Mouse (Mus musculus) forebrain, embryonic 14.5 days (tissue): ENCODE data around the gene Tectb. TPM values are rescaled to one million over a fixed set of nuclear protein-coding genes. Genes with fewer than 3 reads are reported as not detected.

Experiments used
- ATAC-seq: fragments of 200-750 bp; cut with Nextera tagmentation; 2 replicates; pipeline ENCODE4 v1.8.0; 2017; ENCODE audit warnings: mild to moderate bottlenecking, moderate library complexity
- DNase-seq: peaks from one replicate; pipeline ENCODE4 v3.0.0-alpha.2; 2015; ENCODE audit warnings: low spot score
- H3K27ac ChIP-seq: fragments of 300-500 bp; sonication (generic); 2 replicates; pipeline ENCODE4 v1.5.1; 2014; ENCODE audit warnings: low read depth, mild to moderate bottlenecking, control low read depth, low read length, moderate library complexity
- H3K27me3 ChIP-seq: fragments of 300-500 bp; sonication (generic); replicated peaks from 2 replicates; pipeline ENCODE4 v1.6.1; 2014; ENCODE audit warnings: low read length, control low read depth, mixed read lengths; ENCODE audit not compliant: control insufficient read depth, insufficient read depth
- H3K36me3 ChIP-seq: fragments of 300-500 bp; sonication (generic); 2 replicates; pipeline ENCODE4 v1.6.1; 2014; ENCODE audit warnings: low read length, control low read depth; ENCODE audit not compliant: control insufficient read depth, insufficient read depth
- H3K4me1 ChIP-seq: fragments of 300-500 bp; sonication (generic); 2 replicates; pipeline ENCODE4 v1.6.1; 2014; ENCODE audit warnings: antibody characterized with exemption, low read length, control low read depth; ENCODE audit not compliant: control insufficient read depth, insufficient read depth
- H3K4me2 ChIP-seq: fragments of 300-500 bp; sonication (generic); 2 replicates; pipeline ENCODE4 v1.6.1; 2014; ENCODE audit warnings: mild to moderate bottlenecking, control low read depth, low read length
- H3K4me3 ChIP-seq: fragments of 300-500 bp; sonication (generic); 2 replicates; pipeline ENCODE4 v1.5.1; 2014; ENCODE audit warnings: low read depth, low read length, control low read depth
- H3K9ac ChIP-seq: fragments of 300-500 bp; sonication (generic); 2 replicates; pipeline ENCODE4 v1.6.1; 2014; ENCODE audit warnings: mild to moderate bottlenecking, low read length, control low read depth, moderate library complexity
- H3K9me3 ChIP-seq: fragments of 300-500 bp; sonication (generic); replicated peaks from 2 replicates; pipeline ENCODE4 v1.6.1; 2016; ENCODE audit warnings: low read length, control low read depth, mixed read lengths; ENCODE audit not compliant: control insufficient read depth
- WGBS: fragments of 180-500 bp; shearing (Covaris S2); extraction: QIAGEN DNeasy Blood & Tissue Kit; methylation state at CpG from one replicate; pipeline ENCODE4 v1.1.7; 2014; 5-methylcytosine and 5-hydroxymethylcytosine counted together
- polyA plus RNA-seq: library from polyadenylated mRNA; unstranded; fragments of >200 nt; fragmentation: Nextera tagmentation; extraction: Ambion mirVana; gene quantifications from 2 replicates; pipeline ENCODE4 v1.2.1, GENCODE M21; 2014

The Tectb gene
- polyA plus RNA-seq, 1 experiment from 2014 or later: 0.24 TPM

DNA sequence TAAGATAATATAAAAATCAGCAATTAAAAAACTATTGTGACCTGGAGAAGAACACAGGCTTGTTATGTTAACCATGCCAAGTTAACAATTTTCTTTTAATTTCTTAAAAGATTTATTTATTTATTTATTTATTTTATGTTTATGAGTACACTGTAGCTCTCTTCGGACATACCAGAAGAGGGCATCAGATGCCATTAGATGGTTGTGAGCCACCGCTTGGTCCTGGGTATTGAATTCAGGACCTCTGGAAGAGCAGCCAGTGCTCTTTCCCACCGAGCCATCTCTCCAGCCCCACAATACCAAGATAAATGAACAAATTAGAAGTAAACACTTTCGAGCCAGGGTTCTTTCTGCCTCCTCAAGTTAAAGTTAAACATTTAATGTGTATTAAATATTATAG is 28.1 kb downstream of the Tectb start:
- Histone ChIP-seq H3K9ac (no peak overlapping the region), H3K4me1 (no peaks in the 10 kb centered on the region), H3K36me3 (no peaks in the 10 kb centered on the region), H3K9me3 (no peaks in the 10 kb centered on the region), H3K27ac (no peak overlapping the region), H3K27me3 (no peaks in the 10 kb centered on the region), H3K4me2 (no peak overlapping the region), H3K4me3 (no peak overlapping the region)
- ATAC-seq (no peak), DNase-seq (no peak)
- WGBS: 74% methylated on average over 4 of the region's 4 CpGs

DNA sequence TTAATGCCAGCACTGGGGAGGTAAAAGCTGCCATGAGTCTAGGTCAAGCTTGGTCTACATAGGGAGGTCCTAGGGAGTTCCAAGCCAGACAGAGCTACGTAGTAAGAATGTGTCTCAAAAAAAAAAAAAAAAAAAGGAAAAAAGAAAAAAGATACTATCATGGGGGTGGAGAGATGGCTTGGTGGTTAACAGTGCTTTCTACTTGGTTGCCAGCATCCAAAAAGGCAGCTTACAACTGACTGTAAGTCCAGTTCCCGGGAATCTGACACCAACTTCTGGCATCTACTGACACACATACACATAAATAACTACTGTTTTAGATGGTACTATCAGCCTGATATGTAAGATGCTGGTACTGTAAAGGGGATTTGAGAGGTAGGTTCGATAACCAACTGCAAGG is 28.6 kb downstream of the Tectb start:
- H3K4me3 ChIP-seq: no peak overlapping the region
- no peak for ATAC-seq

DNA sequence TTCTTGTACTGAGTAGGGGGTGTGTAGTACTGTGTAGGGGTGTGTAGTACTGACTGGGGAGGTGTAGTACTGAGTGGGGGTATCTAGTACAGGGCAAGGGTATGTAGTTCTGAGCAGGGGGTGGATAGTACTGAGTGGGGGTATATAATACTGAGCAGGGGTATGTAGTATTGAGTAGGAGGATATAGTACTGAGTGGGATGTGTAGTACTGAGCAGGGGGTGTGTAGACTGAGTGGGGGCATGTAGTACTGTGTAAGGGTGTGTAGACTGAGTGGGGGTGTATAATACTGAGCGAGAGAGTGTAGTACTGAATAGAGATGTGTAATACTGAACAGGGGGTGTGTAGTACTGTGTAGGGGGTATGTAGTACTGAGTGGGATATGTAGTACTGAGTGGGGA is 31.2 kb downstream of the Tectb start:
- Histone ChIP-seq H3K9ac (no peak overlapping the region), H3K4me2 (no peak overlapping the region), H3K36me3 (no peaks in the 10 kb centered on the region), H3K27ac (no peak overlapping the region), H3K4me1 (no peaks in the 10 kb centered on the region), H3K9me3 (no peaks in the 10 kb centered on the region), H3K27me3 (no peaks in the 10 kb centered on the region), H3K4me3 (no peak overlapping the region)
- no peak for DNase-seq
- 98% methylated on average over 1 of the region's 1 CpGs for WGBS
- no peak for ATAC-seq

More for the DNA sequence above, 28.6 kb downstream of the Tectb start:
- H3K4me2 ChIP-seq: no peak overlapping the region
- no peaks in the 10 kb centered on the region for H3K4me1 ChIP-seq
- no peak overlapping the region for H3K9ac ChIP-seq
- no peaks in the 10 kb centered on the region for H3K27me3 ChIP-seq
- no peak overlapping the region for H3K27ac ChIP-seq
- WGBS: 87% methylated on average over 3 of the region's 3 CpGs
- no peak for DNase-seq
- H3K9me3 ChIP-seq: no peaks in the 10 kb centered on the region
- no peaks in the 10 kb centered on the region for H3K36me3 ChIP-seq

DNA sequence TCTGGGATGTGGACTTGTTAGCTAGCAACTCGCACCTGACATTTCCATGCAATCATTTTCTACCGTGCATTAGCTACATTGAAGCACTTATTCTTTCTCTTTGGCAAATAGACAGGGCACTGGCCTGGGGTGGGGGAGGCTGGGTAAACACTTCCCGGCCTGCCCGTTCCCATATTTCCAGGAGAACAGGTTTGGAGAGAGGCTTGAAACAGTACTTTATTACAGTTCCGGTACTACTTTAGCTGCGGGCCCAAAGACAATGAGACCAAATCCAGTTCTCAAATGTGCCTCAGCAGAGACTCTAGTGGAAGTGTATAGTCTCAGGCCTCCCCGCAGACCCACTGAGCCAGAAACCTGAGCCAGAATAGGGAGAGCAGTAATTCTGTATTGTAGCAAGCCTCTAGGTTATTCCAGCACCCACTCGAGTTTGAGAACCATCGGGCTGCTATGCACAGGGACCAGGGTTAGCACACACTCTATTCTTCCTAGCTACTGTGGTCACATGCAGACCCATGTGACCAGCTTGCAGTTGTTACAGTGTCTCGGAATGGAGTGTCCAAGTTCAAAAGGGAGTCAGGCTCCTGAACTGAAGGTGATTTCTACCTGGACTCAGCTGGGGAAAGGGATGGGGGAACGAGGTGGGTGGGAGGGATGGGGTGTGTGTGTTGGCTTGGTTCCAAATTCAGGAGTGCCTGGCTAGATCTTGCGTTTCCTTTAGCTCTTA is 33.2 kb downstream of the Tectb start:
- WGBS: 83% methylated on average over 12 of the region's 12 CpGs
- Histone ChIP-seq H3K27ac (no peak overlapping the region), H3K9ac (no peak overlapping the region), H3K4me2 (no peak overlapping the region), H3K9me3 (no peaks in the 10 kb centered on the region), H3K27me3 (no peaks in the 10 kb centered on the region), H3K36me3 (no peaks in the 10 kb centered on the region), H3K4me1 (no peaks in the 10 kb centered on the region), H3K4me3 (no peak overlapping the region)
- no peak for ATAC-seq
- DNase-seq: no peak

GRCm38 (mm10) chr19:55216876-55217275 is 36.3 kb downstream of the Tectb start:
- Histone ChIP-seq H3K9me3 (no peaks in the 10 kb centered on the region), H3K27ac (no peak overlapping the region), H3K4me1 (no peaks in the 10 kb centered on the region), H3K36me3 (no peaks in the 10 kb centered on the region), H3K27me3 (no peaks in the 10 kb centered on the region), H3K4me3 (no peak overlapping the region), H3K4me2 (no peak overlapping the region), H3K9ac (no peak overlapping the region)
- 95% methylated on average over 4 of the region's 4 CpGs for WGBS
- no peak for DNase-seq
- ATAC-seq: no peak

GRCm38 (mm10) chr19:55217365-55217764 is 36.8 kb downstream of the Tectb start:
- Histone ChIP-seq H3K4me3 (no peak overlapping the region), H3K36me3 (no peaks in the 10 kb centered on the region), H3K4me1 (no peaks in the 10 kb centered on the region), H3K27ac (no peak overlapping the region), H3K9me3 (no peaks in the 10 kb centered on the region), H3K4me2 (no peak overlapping the region), H3K9ac (no peak overlapping the region), H3K27me3 (no peaks in the 10 kb centered on the region)
- 89% methylated on average over 9 of the region's 9 CpGs for WGBS
- DNase-seq (no peak), ATAC-seq (no peak)

DNA sequence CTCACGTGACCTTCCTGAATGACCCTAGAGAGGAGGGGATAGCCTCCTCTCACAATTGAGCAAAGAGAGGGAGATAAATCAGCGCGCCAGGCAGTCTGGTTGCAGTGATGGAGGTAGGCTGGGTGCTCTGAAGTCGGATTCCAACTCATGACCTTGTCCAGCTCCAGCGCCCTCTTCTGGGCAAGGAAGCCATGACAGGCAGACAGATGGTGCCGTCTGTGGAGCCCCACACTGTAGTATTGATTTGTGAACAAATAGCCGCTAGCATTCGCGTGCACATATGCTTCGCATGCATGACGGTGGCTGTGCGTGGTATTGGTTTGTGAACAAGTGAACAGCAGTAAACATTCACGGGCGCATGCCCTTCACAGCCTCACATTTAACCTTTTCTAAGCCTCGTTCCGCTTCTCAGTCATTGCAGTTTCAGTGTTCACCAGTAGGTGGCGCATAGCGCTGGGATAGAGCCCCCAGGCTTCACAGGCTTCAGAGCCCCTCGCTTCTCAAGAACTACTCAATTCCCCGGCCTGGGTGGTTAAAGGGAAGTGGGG is 37.7 kb downstream of the Tectb start:
- H3K4me1 ChIP-seq: no peaks in the 10 kb centered on the region
- no peaks in the 10 kb centered on the region for H3K9me3 ChIP-seq
- WGBS: 5% methylated on average over 20 of the region's 20 CpGs
- no peak overlapping the region for H3K27ac ChIP-seq
- H3K4me3 ChIP-seq: peak overlapping the region; percentile 28
- H3K9ac ChIP-seq: peak overlapping the region; percentile 55
- no peaks in the 10 kb centered on the region for H3K36me3 ChIP-seq
- peak overlapping the region; percentile 60 for H3K4me2 ChIP-seq
- peak; percentile 88 for ATAC-seq
- H3K27me3 ChIP-seq: no peaks in the 10 kb centered on the region
- peak; percentile 92 for DNase-seq

DNA sequence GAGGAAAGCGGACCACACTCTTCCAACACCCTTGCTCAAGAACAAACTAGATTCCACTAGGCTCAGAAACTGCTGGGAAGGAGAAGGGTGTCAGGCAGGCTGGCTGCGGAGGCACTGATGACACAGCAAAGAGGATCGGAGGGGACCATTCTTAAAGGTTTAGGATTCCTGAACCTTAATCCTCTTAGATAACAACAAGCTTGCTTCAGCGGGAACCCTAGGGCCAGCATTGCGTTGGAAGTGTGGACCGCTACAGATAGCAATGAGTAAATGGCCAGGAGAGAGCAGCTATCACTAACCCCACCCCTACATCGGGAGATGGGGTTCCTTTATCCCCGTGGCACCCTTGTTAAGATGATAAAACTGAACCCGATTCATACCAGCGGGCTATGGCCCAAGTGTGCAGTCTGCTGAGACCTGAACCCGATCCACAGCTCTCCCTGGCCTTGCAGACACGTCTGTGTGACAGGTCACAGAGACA is 38.2 kb downstream of the Tectb start:
- DNase-seq: no peak
- Histone ChIP-seq H3K9me3 (no peaks in the 10 kb centered on the region), H3K36me3 (no peaks in the 10 kb centered on the region), H3K4me1 (no peaks in the 10 kb centered on the region), H3K4me2 (peak overlapping the region; percentile 60), H3K9ac (peak overlapping the region; percentile 55), H3K27ac (no peak overlapping the region), H3K4me3 (peak overlapping the region; percentile 28), H3K27me3 (no peaks in the 10 kb centered on the region)
- 8% methylated on average over 12 of the region's 12 CpGs for WGBS
- ATAC-seq: peak; percentile 38

DNA sequence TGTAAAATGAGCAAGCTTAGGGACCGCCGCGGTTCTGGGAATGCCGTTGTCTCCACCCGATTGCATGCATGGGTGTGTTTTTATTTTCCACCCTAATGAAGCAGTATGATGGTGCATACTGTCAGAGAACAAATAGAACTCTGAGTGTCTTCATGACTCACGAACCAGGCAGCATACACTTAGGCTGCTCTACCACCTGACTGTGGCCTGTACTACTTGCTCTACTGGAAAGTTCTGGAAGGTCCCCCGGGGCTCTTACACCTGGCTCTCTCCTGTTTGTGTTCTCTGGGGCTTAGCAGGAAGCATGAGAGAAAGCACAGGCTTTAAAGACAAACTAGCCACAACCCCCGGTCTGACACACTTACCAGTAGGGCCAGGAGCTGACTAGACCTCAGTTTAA is 38.8 kb downstream of the Tectb start:
- H3K36me3 ChIP-seq: no peaks in the 10 kb centered on the region
- WGBS: 71% methylated on average over 8 of the region's 8 CpGs
- H3K4me2 ChIP-seq: peak overlapping the region; percentile 60; the same call in 1 of the 2 replicates
- no peaks in the 10 kb centered on the region for H3K9me3 ChIP-seq
- DNase-seq: no peak
- no peak overlapping the region for H3K27ac ChIP-seq
- H3K4me3 ChIP-seq: no peak overlapping the region
- no peaks in the 10 kb centered on the region for H3K4me1 ChIP-seq
- no peak for ATAC-seq
- no peak overlapping the region for H3K9ac ChIP-seq
- no peaks in the 10 kb centered on the region for H3K27me3 ChIP-seq
